ENCODE assay signal across 8 mouse cellular contexts in the genomic region with DNA sequence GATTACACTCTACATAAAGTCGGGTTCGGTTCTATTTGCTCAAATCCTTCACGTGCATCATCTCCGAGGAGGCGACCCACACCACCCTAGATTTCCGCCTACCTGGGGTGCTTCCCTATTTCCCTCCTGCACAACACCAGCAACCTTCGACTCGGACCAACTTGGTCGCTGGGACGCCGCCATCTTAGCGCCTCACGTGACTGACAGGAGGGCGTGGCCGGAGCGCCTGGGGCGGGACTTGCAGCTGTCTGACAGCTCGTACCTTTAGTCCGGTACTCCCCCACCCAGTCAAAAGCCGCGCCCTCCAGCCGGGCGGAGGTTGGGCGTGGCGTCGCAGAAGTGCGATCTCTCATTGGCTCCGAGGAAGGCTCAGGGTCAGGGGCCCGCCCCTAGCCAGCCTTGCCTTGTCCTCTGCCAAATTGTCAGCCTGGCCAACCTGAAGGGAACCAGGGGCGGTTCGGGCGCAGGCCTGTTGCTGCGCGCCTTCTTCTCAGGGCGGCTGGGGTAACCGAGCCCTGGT. TPM values are rescaled to one million over a fixed set of nuclear protein-coding genes. Genes with fewer than 3 reads are reported as not detected.
DNase-seq lines count a peak whose midpoint lies in the region; ATAC-seq and TF ChIP-seq lines count a peak whose summit lies in the region.

A gene (minus strand): TSS at position 209 of the 520 bp plus-strand sequence.

- peak within 1 kb of the TSS; percentile 83 for H3K4me2 ChIP-seq in forebrain, embryonic 16.5 days (ENCODE audit: low read length)
- peak within 1 kb of the TSS; percentile 93 for H3K4me2 ChIP-seq in lung, embryonic 14.5 days

- intact Hi-C loops in heart, postnatal 36 days (cut with DNase I), result loop anchor here (1.0 kb wide), 2 partner anchors 19 to 33 kb away; a partner anchor contains a TSS

- ATAC-seq in G1E (ENCODE audit: extremely low read depth, insufficient number of reproducible peaks, low FRiP score, poor library complexity, severe bottlenecking), result peak; percentile 98
- ATAC-seq in forebrain, embryonic 16.5 days, result peak; percentile 100
- ATAC-seq in lung, embryonic 14.5 days (ENCODE audit: insufficient read depth), result peak; percentile 100

- H3K27me3 ChIP-seq in G1E (ENCODE audit: insufficient read depth, low read length), result no peaks in the 10 kb centered on the region
- no peaks in the 10 kb centered on the region for H3K27me3 ChIP-seq in forebrain, embryonic 16.5 days (replicated peaks; ENCODE audit: control insufficient read depth, insufficient read depth, low read length)
- H3K27me3 ChIP-seq in lung, embryonic 14.5 days (ENCODE audit: insufficient read depth, low read length), result peaks cover 5% of the 10 kb centered on the region; the same call in 1 of the 2 replicates
- no peaks in the 10 kb centered on the region; the same call in 1 of the 2 replicates for H3K27me3 ChIP-seq in thymus, adult 2 months (ENCODE audit: control insufficient read depth, insufficient read depth, low read length)

- peak; percentile 91 for DNase-seq in G1E (ENCODE audit: low spot score)
- peak; percentile 98 to 100 for DNase-seq in cerebellum, adult 18-20 months
- peak; percentile 98 to 99 for DNase-seq in heart, postnatal 36 days
- DNase-seq in layer of hippocampus, adult 2 months (ENCODE audit: low spot score in 2 of 2), result peak; percentile 99
- DNase-seq in lung, embryonic 14.5 days, result peak; percentile 99
- peak; percentile 100 for DNase-seq in thymus, adult 2 months

- no peaks in the 10 kb centered on the region for H3K9me3 ChIP-seq in G1E (replicated peaks)
- H3K9me3 ChIP-seq in forebrain, embryonic 16.5 days (ENCODE audit: control insufficient read depth, low read length), result no peaks in the 10 kb centered on the region
- no peaks in the 10 kb centered on the region for H3K9me3 ChIP-seq in lung, embryonic 14.5 days (ENCODE audit: low read depth, low read length)

- TF ChIP-seq CTCF in G1E (IDR thresholded peaks at IDR 0.05; ENCODE audit: low read depth, low read length), result no peak
- no peak for TF ChIP-seq CTCF in layer of hippocampus, adult 2 months (conservative IDR thresholded peaks at IDR 0.05)
- no peak for TF ChIP-seq CTCF in lung, embryonic 14.5 days (IDR thresholded peaks at IDR 0.05; ENCODE audit: low read depth)
- no peak for TF ChIP-seq CTCF in olfactory bulb, adult 2 months (IDR thresholded peaks at IDR 0.05; ENCODE audit: insufficient read depth, low read depth, low read length)
- no peak for TF ChIP-seq CTCF in thymus, adult 2 months (IDR thresholded peaks at IDR 0.05; ENCODE audit: borderline replicate concordance, control insufficient read depth, extremely low read depth, insufficient read depth, low read length, poor library complexity)

- peak; percentile 91 for TF ChIP-seq POLR2A in olfactory bulb, adult 2 months (IDR thresholded peaks at IDR 0.05; ENCODE audit: insufficient read depth, low read depth, low read length)
- TF ChIP-seq POLR2A in thymus, adult 2 months (IDR thresholded peaks at IDR 0.05; ENCODE audit: control insufficient read depth, extremely low read depth, insufficient read depth, low read length, poor library complexity), result peak; percentile 86

- H3K27ac ChIP-seq in forebrain, embryonic 16.5 days (ENCODE audit: low read length), result peak within 1 kb of the TSS; percentile 70
- peak within 1 kb of the TSS; percentile 98 for H3K27ac ChIP-seq in layer of hippocampus, adult 2 months
- peak within 1 kb of the TSS; percentile 67 for H3K27ac ChIP-seq in lung, embryonic 14.5 days (ENCODE audit: low read depth)
- H3K27ac ChIP-seq in olfactory bulb, adult 2 months (ENCODE audit: insufficient read depth, low read depth, low read length), result peak within 1 kb of the TSS; percentile 80
- 0 out of 2 replicates have a peak within 1 kb of the TSS, but pooled peaks have one; percentile 24 for H3K27ac ChIP-seq in thymus, adult 2 months (ENCODE audit: control insufficient read depth, insufficient read depth, low read length)

- H3K36me3 ChIP-seq in G1E (replicated peaks), result peaks cover 19% of the 10 kb centered on the region
- no peaks in the 10 kb centered on the region for H3K36me3 ChIP-seq in forebrain, embryonic 16.5 days (ENCODE audit: control insufficient read depth, insufficient read depth)
- no peaks in the 10 kb centered on the region for H3K36me3 ChIP-seq in lung, embryonic 14.5 days (ENCODE audit: insufficient read depth)
- H3K36me3 ChIP-seq in thymus, adult 2 months (ENCODE audit: control insufficient read depth, insufficient read depth, low read length), result no peaks in the 10 kb centered on the region

- H3K4me3 ChIP-seq in G1E (ENCODE audit: low read depth, low read length), result peak within 1 kb of the TSS; percentile 78
- peak within 1 kb of the TSS; percentile 55 for H3K4me3 ChIP-seq in forebrain, embryonic 16.5 days (replicated peaks; ENCODE audit: low read length)
- H3K4me3 ChIP-seq in layer of hippocampus, adult 2 months, result peak within 1 kb of the TSS; percentile 66
- H3K4me3 ChIP-seq in lung, embryonic 14.5 days (ENCODE audit: low read depth, low read length), result peak within 1 kb of the TSS; percentile 54
- peak within 1 kb of the TSS; percentile 67 for H3K4me3 ChIP-seq in olfactory bulb, adult 2 months (ENCODE audit: insufficient read depth, low read depth, low read length)
- H3K4me3 ChIP-seq in thymus, adult 2 months (ENCODE audit: control insufficient read depth, insufficient read depth, low read length), result peak within 1 kb of the TSS; percentile 66

- H3K9ac ChIP-seq in forebrain, embryonic 16.5 days (replicated peaks; ENCODE audit: low read depth, low read length), result peak within 1 kb of the TSS; percentile 85
- peak within 1 kb of the TSS; percentile 67 for H3K9ac ChIP-seq in lung, embryonic 14.5 days

- under 1% methylated on average over 36 of the region's 36 CpGs for WGBS in forebrain, embryonic 16.5 days
- under 1% methylated on average over 36 of the region's 36 CpGs for WGBS in lung, embryonic 14.5 days
- WGBS in olfactory bulb, adult 2 months, result under 1% methylated on average over 36 of the region's 36 CpGs
- WGBS in thymus, adult 2 months, result under 1% methylated on average over 36 of the region's 36 CpGs

- peaks cover 24% of the 10 kb centered on the region for H3K4me1 ChIP-seq in G1E (ENCODE audit: insufficient read depth, low read depth, low read length)
- peaks cover 6% of the 10 kb centered on the region for H3K4me1 ChIP-seq in forebrain, embryonic 16.5 days (replicated peaks; ENCODE audit: control insufficient read depth, insufficient read depth, low read length)
- H3K4me1 ChIP-seq in lung, embryonic 14.5 days (ENCODE audit: insufficient read depth), result no peaks in the 10 kb centered on the region
- no peaks in the 10 kb centered on the region for H3K4me1 ChIP-seq in olfactory bulb, adult 2 months (ENCODE audit: control insufficient read depth, insufficient read depth, low read length)
- peaks cover 5% of the 10 kb centered on the region for H3K4me1 ChIP-seq in thymus, adult 2 months (replicated peaks; ENCODE audit: control insufficient read depth, insufficient read depth, low read length)

RNA-seq across cellular contexts. Expression of the gene that starts here (rescaled TPM):
- total RNA-seq in G1E (2014; fragmentation: Nextera tagmentation) (17.5 and 17.8 TPM in 2 replicates), G1E (2017) (20.6 and 30.4 TPM in 2 replicates)
- polyA plus RNA-seq in G1E (2012), result 4.0 and 4.1 TPM in 2 replicates
- polyA plus RNA-seq in forebrain, embryonic 16.5 days (2015; fragmentation: Nextera tagmentation; extraction: Ambion mirVana), result 32.0 and 36.2 TPM in 2 replicates
- 10 to 100 TPM; 24.7 to 25.6 TPM for total RNA-seq in heart, postnatal 36 days (2021)
- 10 to 100 TPM; 27.6 to 28.4 TPM for total RNA-seq in layer of hippocampus, adult 2 months (2021)
- 31.7 and 32.5 TPM in 2 replicates for polyA plus RNA-seq in lung, embryonic 14.5 days (2014; fragmentation: Nextera tagmentation; extraction: Ambion mirVana)
- not detected in 2 replicates for polyA plus RNA-seq in olfactory bulb, adult 2 months (2012; ENCODE audit: insufficient read depth, insufficient read length, low replicate concordance, missing spikeins)
- polyA plus RNA-seq in thymus, adult 2 months (2012; rRNA removed), result 5.4 and 6.3 TPM in 2 replicates

Comparison
In these comparisons a context has a peak if more than half of its experiments do, and no peak if none do; other contexts are left out.
1. Peak in every context shown above with its lines: DNase-seq, ATAC-seq, H3K4me3 ChIP-seq and H3K27ac ChIP-seq.
2. H3K27ac ChIP-seq: peak in every context shown above with its lines; median percentile 98 in layer of hippocampus, adult 2 months; 80 in olfactory bulb, adult 2 months; 70 in forebrain, embryonic 16.5 days; 67 in lung, embryonic 14.5 days; 24 in thymus, adult 2 months.